Mouse (Mus musculus): ENCODE data around the gene Emx1. TPM values are rescaled to one million over a fixed set of nuclear protein-coding genes. Genes with fewer than 3 reads are reported as not detected.

Gene Emx1
- total RNA-seq, 2 experiments from 2014 or later: not detected

- no peak for DNase-seq (ENCODE audit: low spot score)
- intact Hi-C loops (cut with DNase I): no loop called here
Observed at GRCm38 (mm10) chr6:85188256-85189110, 1.2 kb downstream of the Emx1 start.

- intact Hi-C loops (cut with DNase I): no loop called here
- DNase-seq (ENCODE audit: low spot score): no peak
Observed at GRCm38 (mm10) chr6:85189361-85189760, 2.1 kb downstream of the Emx1 start.

- no peak for DNase-seq (ENCODE audit: low spot score)
Observed at GRCm38 (mm10) chr6:85189911-85190591, 2.8 kb downstream of the Emx1 start.

GRCm38 (mm10) chr6:85190671-85191070 is 3.4 kb downstream of the Emx1 start:
- no peak for DNase-seq (ENCODE audit: low spot score)
- intact Hi-C loops (cut with DNase I): no loop called here

More at GRCm38 (mm10) chr6:85189911-85190591, 2.8 kb downstream of the Emx1 start:
- intact Hi-C loops (cut with DNase I): no loop called here

GRCm38 (mm10) chr6:85191751-85192440 is 4.7 kb downstream of the Emx1 start:
- intact Hi-C loops (cut with DNase I): no loop called here

GRCm38 (mm10) chr6:85193381-85194318 is 6.4 kb downstream of the Emx1 start:
- no peak for DNase-seq (ENCODE audit: low spot score)
- intact Hi-C loops (cut with DNase I): no loop called here

More at GRCm38 (mm10) chr6:85191751-85192440, 4.7 kb downstream of the Emx1 start:
- no peak for DNase-seq (ENCODE audit: low spot score)

- intact Hi-C loops (cut with DNase I): no loop called here
Observed at GRCm38 (mm10) chr6:85197951-85198350, 10.7 kb downstream of the Emx1 start.

GRCm38 (mm10) chr6:85206182-85206938 is 19.1 kb downstream of the Emx1 start:
- intact Hi-C loops (cut with DNase I): no loop called here
- DNase-seq (ENCODE audit: low spot score): no peak

More at GRCm38 (mm10) chr6:85197951-85198350, 10.7 kb downstream of the Emx1 start:
- no peak for DNase-seq (ENCODE audit: low spot score)

- intact Hi-C loops (cut with DNase I): no loop called here
Observed at GRCm38 (mm10) chr6:85206939-85207285, 19.7 kb downstream of the Emx1 start.

GRCm38 (mm10) chr6:85207345-85207744 is 20.1 kb downstream of the Emx1 start:
- intact Hi-C loops (cut with DNase I): no loop called here
- no peak for DNase-seq (ENCODE audit: low spot score)

More at GRCm38 (mm10) chr6:85206939-85207285, 19.7 kb downstream of the Emx1 start:
- DNase-seq (ENCODE audit: low spot score): no peak

GRCm38 (mm10) chr6:85209226-85209967 is 22.2 kb downstream of the Emx1 start:
- intact Hi-C loops (cut with DNase I): no loop called here
- DNase-seq (ENCODE audit: low spot score): no peak

- DNase-seq (ENCODE audit: low spot score): no peak
- intact Hi-C loops (cut with DNase I): no loop called here
Observed at GRCm38 (mm10) chr6:85210686-85211085, 23.4 kb downstream of the Emx1 start.

- intact Hi-C loops (cut with DNase I): no loop called here
- no peak for DNase-seq (ENCODE audit: low spot score)
Observed at GRCm38 (mm10) chr6:85218251-85218650, 31.0 kb downstream of the Emx1 start.

GRCm38 (mm10) chr6:85218684-85219445 is 31.6 kb downstream of the Emx1 start:
- intact Hi-C loops (cut with DNase I): no loop called here
- no peak for DNase-seq (ENCODE audit: low spot score)

- intact Hi-C loops (cut with DNase I): no loop called here
- no peak for DNase-seq (ENCODE audit: low spot score)
Observed at GRCm38 (mm10) chr6:85219706-85220105, 32.5 kb downstream of the Emx1 start.

GRCm38 (mm10) chr6:85220917-85221316 is 33.7 kb downstream of the Emx1 start:
- intact Hi-C loops (cut with DNase I): no loop called here

GRCm38 (mm10) chr6:85222551-85222950 is 35.3 kb downstream of the Emx1 start:
- intact Hi-C loops (cut with DNase I): no loop called here
- DNase-seq (ENCODE audit: low spot score): no peak

More at GRCm38 (mm10) chr6:85220917-85221316, 33.7 kb downstream of the Emx1 start:
- DNase-seq (ENCODE audit: low spot score): no peak
